Mouse (Mus musculus) inflammation-experienced regulatory T-cells, adult 6 months (primary cell): ENCODE data around the gene Pex12. TPM values are rescaled to one million over a fixed set of nuclear protein-coding genes. Genes with fewer than 3 reads are reported as not detected.
"Not testable (repeated sequence)": the region's sequence is repeated elsewhere in the genome, so short reads cannot be mapped to it uniquely, and the experiment has no call there.

ENCODE experiments used
- ATAC-seq: one replicate; pipeline ENCODE4 v1.8.0; 2017
- polyA plus RNA-seq, 3 experiments: library from polyadenylated mRNA; unstranded; fragments of 100-300 nt; shearing (Covaris generic); gene quantifications; one replicate each; pipeline ENCODE4 v1.2.1; 2017

Gene Pex12
- polyA plus RNA-seq, result 10 to 100 TPM in 2 of 3 experiments, 1 to 10 TPM in 1; 8.4 to 15.4 (median 13.2) TPM

DNA sequence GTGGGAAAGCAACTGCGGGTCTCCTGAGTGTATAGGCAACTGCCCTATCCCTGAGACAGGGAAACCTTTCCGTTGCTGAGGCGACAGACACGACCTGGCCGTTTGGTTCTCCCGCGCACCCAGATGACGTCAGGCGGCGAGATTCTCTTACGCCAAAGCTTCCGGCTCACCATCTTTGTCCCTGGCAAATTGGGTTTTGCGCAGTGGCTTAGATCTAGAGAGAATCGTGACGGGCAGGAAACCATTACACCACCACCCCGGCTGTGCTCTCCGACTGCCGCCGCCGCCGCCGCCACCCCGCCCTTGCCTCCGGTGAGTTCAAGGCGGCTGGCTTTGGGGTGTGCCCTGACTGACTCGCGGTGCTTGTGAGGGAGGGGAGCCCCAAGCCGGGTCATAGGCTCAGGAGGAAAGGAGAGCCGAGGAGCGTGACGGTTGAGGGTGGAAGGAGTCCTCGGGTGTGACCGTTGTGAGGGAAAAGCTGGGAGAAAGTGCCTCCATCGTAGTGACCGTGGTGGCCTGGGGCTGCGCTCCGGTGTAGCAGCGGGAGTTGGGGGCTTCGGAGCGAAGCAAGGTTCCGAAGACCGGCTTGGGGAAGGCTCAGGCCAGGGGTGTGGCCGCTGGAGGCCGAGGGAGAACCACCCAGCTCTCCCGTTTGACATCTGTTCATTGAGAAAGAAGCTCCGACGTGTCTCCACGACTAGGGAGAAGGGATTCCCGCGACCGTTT is at the start of gene Pex12:
Gene Pex12, minus strand, starts transcription at position 61 of the 726 bp plus-strand sequence.
- ATAC-seq, result peak; percentile 80

- no peak for ATAC-seq
Measured at GRCm38 (mm10) chr11:83341716-83342245, 39.4 kb upstream of the Pex12 start.

- ATAC-seq, result no peak
Measured at GRCm38 (mm10) chr11:83339705-83340104, 37.3 kb upstream of the Pex12 start.

DNA sequence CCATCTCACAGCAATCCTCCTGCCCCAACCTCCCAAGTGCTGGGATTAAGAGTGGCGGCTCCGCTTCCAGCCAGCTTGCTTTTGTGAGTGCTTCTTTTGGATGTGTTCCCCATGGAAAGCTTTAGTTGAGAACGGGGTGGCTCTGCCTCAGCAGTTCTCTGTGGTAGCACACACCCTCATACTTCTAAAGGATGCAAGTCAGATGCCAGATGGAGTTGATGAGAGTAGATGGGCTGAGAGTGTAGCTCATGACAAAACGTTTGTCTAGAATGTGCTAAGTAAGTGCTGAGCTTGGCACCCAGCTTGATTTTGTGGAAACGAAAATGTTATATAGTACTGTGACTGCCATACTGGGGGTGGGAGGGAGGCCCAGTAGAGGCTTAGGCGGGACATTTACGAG is 33.4 kb upstream of the Pex12 start:
- ATAC-seq, result no peak

DNA sequence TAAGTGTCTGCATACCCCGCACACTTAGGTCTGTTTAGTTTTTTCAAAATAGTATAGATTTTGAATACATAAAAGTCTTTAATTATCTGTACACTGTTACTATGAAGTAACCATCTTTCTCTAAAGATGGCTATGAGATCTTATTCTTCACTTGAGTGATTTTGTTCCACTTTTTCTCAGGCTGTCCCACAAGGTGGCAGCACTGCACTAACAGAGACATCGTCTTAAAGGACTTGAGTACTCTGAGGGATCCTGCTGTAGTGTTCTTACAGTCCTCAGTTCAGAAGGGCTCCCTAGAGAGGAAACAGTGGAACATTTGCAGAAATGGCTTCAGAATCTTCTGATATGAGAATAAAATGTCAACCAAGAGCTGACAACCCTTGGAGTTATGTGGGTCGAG is 25.0 kb upstream of the Pex12 start:
- ATAC-seq, result no peak

GRCm38 (mm10) chr11:83326692-83327091 is 24.3 kb upstream of the Pex12 start:
- ATAC-seq, result not testable (repeated sequence)

DNA sequence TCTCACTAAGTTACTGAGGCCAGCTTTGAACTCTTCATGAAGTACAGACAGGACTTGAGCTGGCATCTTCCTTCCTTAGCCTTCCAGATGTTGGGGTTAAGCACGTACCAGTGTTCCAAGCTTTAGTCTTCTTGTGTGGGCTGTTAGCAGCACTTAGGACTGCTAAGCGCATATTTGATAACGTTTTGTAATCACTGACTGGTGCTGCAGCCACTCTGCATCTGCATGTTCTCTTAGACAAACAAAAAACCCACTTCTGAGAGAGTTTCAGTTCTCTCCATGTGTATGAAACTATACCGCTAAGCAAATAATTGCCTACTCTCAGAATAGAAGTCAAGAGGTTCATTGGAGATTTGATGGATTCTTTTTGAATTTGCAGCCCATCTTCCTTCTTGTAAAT is 16.7 kb upstream of the Pex12 start:
- ATAC-seq, result no peak

DNA sequence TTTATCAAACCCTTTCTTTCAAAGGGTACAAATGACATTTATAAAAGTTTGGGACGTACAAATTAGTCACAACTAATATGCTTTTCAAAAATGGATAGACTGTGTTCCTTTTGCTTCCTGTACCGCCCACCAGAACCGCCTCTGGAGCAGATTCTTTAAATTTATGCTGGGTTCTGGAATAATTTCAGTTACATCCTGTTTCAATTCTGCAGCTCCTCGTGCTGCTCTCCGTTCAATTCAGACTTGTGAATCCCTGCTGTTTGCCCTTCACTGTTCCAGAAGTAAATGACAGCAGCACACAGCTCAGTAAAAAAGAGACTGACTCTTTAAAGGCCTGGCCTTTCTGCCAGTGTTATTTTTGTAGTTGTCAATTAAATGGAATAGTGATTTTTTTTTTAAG is 10.1 kb upstream of the Pex12 start:
- no peak for ATAC-seq

DNA sequence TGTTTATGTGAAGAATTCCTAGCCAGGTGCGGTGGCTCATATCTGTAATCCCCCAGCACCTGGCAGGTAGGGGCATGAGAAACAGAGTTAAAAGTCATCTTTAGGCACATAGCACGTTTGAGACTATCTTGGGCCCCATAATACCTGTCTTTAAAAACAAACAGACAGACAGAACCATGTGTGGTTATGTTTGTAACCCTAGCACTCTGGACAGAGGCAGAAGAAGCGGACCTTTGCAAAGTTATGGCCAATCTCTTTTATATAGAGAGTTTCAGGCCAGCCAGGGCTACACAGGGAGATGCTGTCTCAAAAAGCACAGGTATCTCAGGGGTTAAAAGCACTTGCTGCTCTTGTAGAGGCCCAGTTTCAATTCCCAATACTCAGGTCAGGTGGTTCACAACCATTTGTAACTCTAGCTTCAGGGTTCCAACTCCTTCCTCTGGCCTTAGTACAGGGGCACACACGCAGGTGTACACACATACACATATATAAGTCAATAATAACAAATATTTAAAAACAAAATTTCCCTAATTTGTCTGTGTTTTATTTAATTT is 4.4 kb upstream of the Pex12 start:
- no peak for ATAC-seq

- no peak for ATAC-seq
Measured at GRCm38 (mm10) chr11:83304485-83304884, 2.1 kb upstream of the Pex12 start.

DNA sequence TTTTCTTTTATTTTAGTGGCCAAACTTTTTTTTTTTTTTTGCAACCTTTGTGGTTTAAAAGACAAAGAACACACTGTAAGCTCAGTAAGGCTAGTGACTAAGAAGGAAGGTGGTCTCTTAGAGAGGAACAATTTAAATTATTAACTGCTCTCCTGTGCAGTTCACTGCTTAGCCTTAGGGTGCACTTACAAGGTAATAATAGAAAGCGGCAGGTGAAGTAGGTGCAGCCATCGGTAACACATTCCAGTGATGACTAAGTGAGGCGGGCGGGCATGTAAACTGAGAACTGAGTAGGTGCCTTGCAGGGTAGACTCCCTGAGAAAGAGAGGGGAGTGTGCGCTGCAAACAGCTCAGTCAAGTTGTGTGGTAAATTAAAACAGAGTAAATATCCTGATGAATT is 1.4 kb upstream of the Pex12 start:
- no peak for ATAC-seq

DNA sequence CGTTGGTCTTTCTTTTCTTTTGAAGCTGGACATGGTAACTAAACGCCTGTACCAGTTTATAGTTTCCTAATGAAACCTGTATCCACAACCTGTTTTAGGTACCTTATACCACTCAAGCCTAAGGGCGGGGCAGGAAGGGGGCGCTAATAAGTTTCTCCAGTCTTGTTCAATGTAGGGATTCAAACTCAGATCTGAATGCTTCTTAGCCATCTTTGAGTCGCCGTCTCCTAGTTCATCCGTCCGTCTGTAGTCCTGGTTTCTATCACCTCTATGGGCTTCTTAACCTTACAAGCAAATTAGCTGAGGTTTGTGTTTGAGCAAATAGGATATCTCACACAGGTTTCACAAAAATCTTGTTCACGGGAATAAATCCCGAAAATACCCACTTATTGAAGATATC is 262 bp downstream of the Pex12 start:
- ATAC-seq, result no peak

- no peak for ATAC-seq
Measured at GRCm38 (mm10) chr11:83301431-83301831, 955 bp downstream of the Pex12 start.

- ATAC-seq, result no peak
Measured at GRCm38 (mm10) chr11:83299724-83300123, 2.7 kb downstream of the Pex12 start.

DNA sequence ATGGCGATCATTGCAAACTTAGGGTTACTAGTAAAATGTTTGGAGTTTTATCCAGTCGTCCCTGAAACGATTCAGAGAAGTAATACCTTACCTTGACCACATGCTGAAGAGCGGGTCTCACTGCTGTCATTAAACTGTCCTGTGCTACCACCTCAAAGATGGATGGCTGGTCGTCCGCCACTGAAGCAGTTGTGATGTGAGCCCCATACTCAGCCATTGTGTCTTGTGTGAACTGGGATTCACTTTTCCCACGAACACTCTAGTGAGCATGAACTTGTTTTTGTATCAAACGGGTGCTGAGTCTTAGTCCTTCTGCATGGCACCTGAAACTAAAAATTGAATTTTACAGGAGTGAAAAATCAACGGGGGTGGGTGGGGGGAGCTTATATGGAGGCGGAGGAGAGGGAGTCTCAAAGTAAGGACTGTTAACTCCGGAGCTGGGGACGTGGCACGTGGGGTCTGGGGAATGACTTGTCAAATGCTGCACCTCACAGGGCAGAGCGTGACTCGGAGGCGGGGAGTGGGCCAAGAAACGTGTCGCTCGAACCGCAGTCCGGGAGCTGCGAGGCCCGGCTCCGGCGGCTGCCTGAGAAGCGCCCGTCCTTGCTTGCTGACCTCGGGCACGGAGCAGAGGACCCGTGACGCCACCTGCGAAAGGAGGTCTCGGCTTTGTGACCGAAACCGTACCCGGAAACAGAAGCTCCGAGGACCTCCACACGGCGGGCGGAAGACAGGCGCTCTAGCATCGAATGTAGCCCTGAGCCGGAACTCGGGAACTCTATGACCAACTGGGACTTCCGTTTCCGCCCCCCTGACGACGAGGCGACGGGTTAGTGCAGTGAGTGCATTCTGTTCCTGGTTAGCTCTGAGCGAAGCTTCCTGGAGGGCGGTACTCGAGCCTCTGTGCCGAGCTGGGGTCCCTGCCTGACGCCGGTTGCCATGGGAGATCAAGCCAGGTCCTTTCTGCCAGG is 3.9 kb downstream of the Pex12 start, which contains the start of gene Ap2b1:
Gene Ap2b1, plus strand, starts transcription at position 800 of the 971 bp plus-strand sequence.
- peak; percentile 82 for ATAC-seq

DNA sequence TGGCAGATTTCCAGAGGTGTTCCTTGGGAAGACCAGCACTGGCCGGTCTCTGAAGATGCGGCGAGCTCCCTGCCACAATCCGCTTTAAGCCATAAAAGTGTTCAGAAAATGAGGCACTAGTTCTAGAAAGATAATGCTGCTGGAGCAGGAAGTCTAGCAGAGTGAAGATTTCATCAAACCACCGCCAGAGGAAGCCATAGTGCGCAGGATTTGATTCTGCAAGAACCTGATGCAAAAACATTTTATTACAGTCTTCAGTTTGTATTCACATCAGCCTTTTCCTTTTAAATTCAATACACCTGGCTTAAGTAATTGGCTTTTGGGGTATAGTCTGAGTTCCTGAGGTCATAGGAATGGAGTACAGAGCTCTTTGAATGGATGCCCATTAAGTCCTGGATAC is 4.6 kb downstream of the Pex12 start:
- ATAC-seq, result no peak

- ATAC-seq, result no peak
Measured at GRCm38 (mm10) chr11:83294133-83294532, 8.3 kb downstream of the Pex12 start.

DNA sequence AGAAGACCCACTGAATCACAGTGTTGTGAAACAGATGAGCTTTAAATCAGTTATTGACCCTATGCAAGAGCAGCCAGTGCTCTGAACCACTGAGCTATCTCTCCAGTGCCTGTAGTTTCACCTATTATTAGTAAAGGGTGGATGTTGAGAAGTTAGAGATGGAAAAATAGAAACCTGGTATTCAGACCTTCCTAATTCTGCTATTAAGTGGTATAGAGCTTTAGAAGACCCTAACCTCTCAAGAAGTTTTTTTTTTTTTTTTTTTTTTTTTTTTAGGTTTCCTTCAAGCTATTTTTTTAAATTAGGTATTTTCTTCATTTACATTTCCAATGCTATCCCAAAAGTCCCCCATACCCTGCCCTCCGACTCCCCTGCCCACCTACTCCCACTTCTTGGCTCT is 9.2 kb downstream of the Pex12 start:
- no peak for ATAC-seq

DNA sequence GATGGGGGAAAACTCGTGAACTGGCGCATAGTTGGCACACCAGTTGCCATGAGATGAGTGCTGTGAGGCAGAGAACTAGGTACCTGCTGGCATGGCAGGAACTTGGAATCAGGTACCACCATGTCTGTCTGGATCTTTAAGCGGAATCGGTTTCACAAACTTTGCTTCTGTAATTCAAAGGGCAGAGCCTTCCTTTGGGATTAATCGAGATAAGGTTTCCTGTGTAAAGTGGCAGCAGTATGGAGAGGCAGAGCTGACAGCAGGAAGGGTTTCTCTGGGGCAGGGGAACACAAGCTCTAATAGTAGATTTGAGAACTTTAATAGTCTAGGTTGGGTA is 10.2 kb downstream of the Pex12 start:
- ATAC-seq, result no peak

DNA sequence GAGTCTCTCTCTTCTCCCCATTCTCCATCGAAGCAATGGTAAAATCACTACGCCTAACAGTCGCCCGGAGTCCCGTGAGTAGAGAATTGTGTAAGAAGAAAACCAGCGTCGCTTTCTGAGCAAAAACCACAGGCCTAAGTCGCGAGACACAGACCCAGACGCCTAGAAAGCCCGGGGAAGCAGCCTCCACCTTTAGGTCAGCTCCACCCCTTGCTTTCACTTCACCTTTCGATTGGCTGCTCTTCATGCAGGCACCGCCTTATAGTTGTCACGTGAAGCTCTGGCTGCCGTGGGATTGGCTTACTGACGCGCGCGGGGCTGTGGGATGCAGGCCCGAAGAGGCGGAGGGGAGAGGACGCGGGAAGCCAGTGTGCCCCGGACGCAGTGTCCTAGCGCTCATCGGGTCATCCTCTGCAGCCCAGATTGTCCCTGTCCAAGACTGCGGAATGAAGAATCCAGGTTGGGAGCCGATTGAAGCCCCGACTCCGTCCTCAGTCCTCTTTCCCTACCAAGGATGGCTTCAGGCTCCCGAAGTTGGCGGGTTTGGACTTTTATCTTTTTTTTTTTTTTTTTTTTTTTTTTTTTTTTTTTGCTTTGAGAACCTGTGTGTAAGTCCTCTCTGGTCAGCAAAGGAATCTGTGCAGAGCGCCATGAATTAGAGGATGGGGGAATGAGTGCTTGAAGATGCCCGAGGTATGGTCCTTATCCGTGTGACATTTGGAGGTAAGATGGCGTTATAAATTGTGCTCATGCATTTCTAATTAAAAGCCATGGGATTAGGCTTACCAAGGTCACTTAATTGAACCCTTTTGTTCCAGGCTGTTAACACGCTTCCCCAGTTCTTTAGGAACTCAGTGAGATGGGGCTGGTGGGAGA is 10.8 kb downstream of the Pex12 start:
- ATAC-seq, result peak; percentile 100

DNA sequence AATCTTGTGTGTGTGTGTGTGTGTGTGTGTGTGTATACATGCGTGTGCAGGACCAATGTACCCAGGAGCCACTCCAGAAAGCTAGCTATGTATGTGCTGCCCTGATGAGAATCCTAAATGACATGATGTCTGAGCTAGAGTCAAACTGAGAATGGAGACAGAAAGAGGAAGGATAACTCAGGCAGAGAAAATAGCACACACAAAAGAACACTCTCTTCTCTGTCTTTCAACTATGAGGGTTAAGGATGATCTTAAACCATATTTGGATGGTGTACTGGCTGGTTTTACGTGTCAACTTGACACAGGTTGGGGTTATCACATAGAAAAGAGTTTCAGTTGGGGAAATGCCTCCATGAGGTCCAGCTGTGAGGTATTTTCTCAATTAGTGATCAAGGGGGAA is 12.8 kb downstream of the Pex12 start:
- ATAC-seq, result no peak

GRCm38 (mm10) chr11:83289036-83289435 is 13.3 kb downstream of the Pex12 start:
- no peak for ATAC-seq
